Mouse (Mus musculus) hindbrain, postnatal 0 days (tissue): ENCODE data around the gene Rfxap. TPM values are rescaled to one million over a fixed set of nuclear protein-coding genes. Genes with fewer than 3 reads are reported as not detected.
A peak's percentile ranks its signal among the peaks of the same experiment; 100 is the strongest.
"Not testable (repeated sequence)": the region's sequence is repeated elsewhere in the genome, so short reads cannot be mapped to it uniquely, and the experiment has no call there.

ENCODE experiments used
- ATAC-seq: fragments of 200-750 bp; cut with Nextera tagmentation; 2 replicates; pipeline ENCODE4 v1.8.0; 2017; ENCODE audit warnings: mild to moderate bottlenecking, moderate TSS enrichment, moderate library complexity
- DNase-seq: peaks from one replicate; pipeline ENCODE4 v3.0.0-alpha.2; 2015; ENCODE audit warnings: low spot score
- H3K27ac ChIP-seq: fragments of 300-500 bp; sonication (generic); 2 replicates; pipeline ENCODE4 v1.5.1; 2014; ENCODE audit warnings: mild to moderate bottlenecking
- H3K27me3 ChIP-seq: fragments of 300-500 bp; sonication (generic); 2 replicates; pipeline ENCODE4 v1.6.1; 2014; ENCODE audit warnings: low read length, mixed read lengths; ENCODE audit not compliant: insufficient read depth
- H3K36me3 ChIP-seq: fragments of 300-500 bp; sonication (generic); 2 replicates; pipeline ENCODE4 v1.6.1; 2014; ENCODE audit warnings: low read length, mixed read lengths; ENCODE audit not compliant: insufficient read depth
- H3K4me1 ChIP-seq: fragments of 300-500 bp; sonication (generic); 2 replicates; pipeline ENCODE4 v1.6.1; 2014; ENCODE audit warnings: antibody characterized with exemption, low read length, mixed read lengths; ENCODE audit not compliant: insufficient read depth
- H3K4me2 ChIP-seq: fragments of 300-500 bp; sonication (generic); 2 replicates; pipeline ENCODE4 v1.6.1; 2014; ENCODE audit warnings: low read depth, mild to moderate bottlenecking, low read length, moderate library complexity, mixed read lengths
- H3K4me3 ChIP-seq: fragments of 300-500 bp; sonication (generic); 2 replicates; pipeline ENCODE4 v1.5.1; 2014; ENCODE audit warnings: low read length
- H3K9ac ChIP-seq: fragments of 300-500 bp; sonication (generic); replicated peaks from 2 replicates; pipeline ENCODE4 v1.6.1; 2014; ENCODE audit warnings: mild to moderate bottlenecking, low read length, moderate library complexity, mixed read lengths
- H3K9me3 ChIP-seq: fragments of 300-500 bp; sonication (generic); 2 replicates; pipeline ENCODE4 v1.6.1; 2016; ENCODE audit warnings: low read length, mixed read lengths
- CTCF ChIP-seq: IDR thresholded peaks from 2 replicates; pipeline ENCODE4 v1.5.1; 2016; ENCODE audit warnings: antibody characterized with exemption, control low read depth, low read depth
- WGBS: fragments of 180-500 bp; shearing (Covaris S2); extraction: QIAGEN DNeasy Blood & Tissue Kit; methylation state at CpG from one replicate; pipeline ENCODE4 v1.1.7; 2014; 5-methylcytosine and 5-hydroxymethylcytosine counted together
- polyA plus RNA-seq: library from polyadenylated mRNA; unstranded; fragments of >200 nt; fragmentation: Nextera tagmentation; extraction: Ambion mirVana; gene quantifications from 2 replicates; pipeline ENCODE4 v1.2.1, GENCODE M21; 2015
- total RNA-seq: library from RNA; depleted of rRNA; stranded (reverse); fragments of >200 nt; gene quantifications from 2 replicates; pipeline ENCODE4 v1.2.3, GENCODE M21; 2014

The Rfxap gene
- total and polyA plus RNA-seq, 2 experiments from 2014 or later = 33.9 to 49.7 TPM

DNA sequence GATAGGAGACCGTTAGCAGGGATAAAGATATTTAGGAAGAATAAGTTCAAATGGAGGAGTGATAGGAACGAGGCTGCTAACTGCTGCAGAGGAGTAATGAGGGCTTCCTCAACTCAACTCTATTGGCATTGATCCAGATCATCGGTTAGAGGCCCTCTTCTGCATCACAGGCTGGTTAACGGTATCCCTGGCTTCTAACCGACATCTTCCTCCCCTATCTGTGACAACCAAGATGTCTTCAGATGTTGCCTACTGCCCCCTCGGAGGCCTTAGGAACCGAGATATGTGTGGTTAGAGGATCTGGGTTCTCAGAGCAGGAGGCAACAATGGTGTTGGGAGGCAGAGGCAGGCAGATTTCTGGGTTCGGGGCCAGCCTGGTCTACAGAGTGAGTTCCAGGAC lies 39.0 kb downstream of the Rfxap start:
- 88% methylated on average over 8 of the region's 8 CpGs for WGBS
- Histone ChIP-seq H3K4me1 (no peaks in the 10 kb centered on the region), H3K36me3 (no peaks in the 10 kb centered on the region), H3K9ac (no peak overlapping the region), H3K27ac (no peak overlapping the region), H3K27me3 (no peaks in the 10 kb centered on the region), H3K4me2 (no peak overlapping the region), H3K9me3 (no peaks in the 10 kb centered on the region), H3K4me3 (no peak overlapping the region)
- ATAC-seq (no peak), DNase-seq (no peak)
- TF ChIP-seq CTCF = no peak

- no peak for ATAC-seq
- Histone ChIP-seq H3K9me3 (no peaks in the 10 kb centered on the region), H3K4me3 (no peak overlapping the region), H3K9ac (no peak overlapping the region), H3K4me2 (no peak overlapping the region), H3K27me3 (no peaks in the 10 kb centered on the region), H3K27ac (no peak overlapping the region), H3K4me1 (no peaks in the 10 kb centered on the region), H3K36me3 (no peaks in the 10 kb centered on the region)
- 87% methylated on average over 5 of the region's 5 CpGs for WGBS
- no peak for TF ChIP-seq CTCF
- DNase-seq = no peak
Observed at GRCm38 (mm10) chr3:54766811-54767210, 40.8 kb downstream of the Rfxap start.

GRCm38 (mm10) chr3:54766034-54766433 lies 41.6 kb downstream of the Rfxap start:
- H3K4me1 ChIP-seq = no peaks in the 10 kb centered on the region
- TF ChIP-seq CTCF = no peak
- H3K36me3 ChIP-seq = no peaks in the 10 kb centered on the region
- no peak overlapping the region for H3K4me2 ChIP-seq
- no peak for ATAC-seq
- no peaks in the 10 kb centered on the region for H3K27me3 ChIP-seq
- no peak for DNase-seq
- no peak overlapping the region for H3K27ac ChIP-seq
- H3K4me3 ChIP-seq = no peak overlapping the region
- 78% methylated on average over 14 of the region's 14 CpGs for WGBS
- H3K9me3 ChIP-seq = no peaks in the 10 kb centered on the region
- no peak overlapping the region for H3K9ac ChIP-seq

- not testable (repeated sequence) for ATAC-seq, H3K4me2 ChIP-seq, H3K9me3 ChIP-seq, H3K4me1 ChIP-seq, H3K4me3 ChIP-seq, H3K27ac ChIP-seq, H3K9ac ChIP-seq, H3K36me3 ChIP-seq, DNase-seq, H3K27me3 ChIP-seq
- peak; percentile 41 for TF ChIP-seq CTCF
- 90% methylated on average over 6 of the region's 6 CpGs for WGBS
Observed at GRCm38 (mm10) chr3:54765521-54765920, 42.1 kb downstream of the Rfxap start.

- Histone ChIP-seq H3K4me2 (peak overlapping the region; percentile 48), H3K9ac (no peak overlapping the region), H3K4me3 (peak overlapping the region; percentile 25), H3K27ac (peak overlapping the region; percentile 45; the same call in 1 of the 2 replicates), H3K36me3 (no peaks in the 10 kb centered on the region), H3K27me3 (no peaks in the 10 kb centered on the region), H3K9me3 (no peaks in the 10 kb centered on the region), H3K4me1 (no peaks in the 10 kb centered on the region)
- peak; percentile 97 for ATAC-seq
- 39% methylated on average over 18 of the region's 18 CpGs for WGBS
- no peak for TF ChIP-seq CTCF
- peak; percentile 80 for DNase-seq
Observed at GRCm38 (mm10) chr3:54764418-54764817, 43.2 kb downstream of the Rfxap start.

GRCm38 (mm10) chr3:54761258-54761657 lies 46.3 kb downstream of the Rfxap start:
- no peak for TF ChIP-seq CTCF
- Histone ChIP-seq H3K36me3 (no peaks in the 10 kb centered on the region), H3K4me1 (no peaks in the 10 kb centered on the region), H3K4me3 (no peak overlapping the region), H3K27ac (no peak overlapping the region), H3K4me2 (no peak overlapping the region), H3K27me3 (no peaks in the 10 kb centered on the region), H3K9me3 (no peaks in the 10 kb centered on the region), H3K9ac (no peak overlapping the region)
- DNase-seq (no peak), ATAC-seq (no peak)
- WGBS = 74% methylated on average over 1 of the region's 1 CpGs

DNA sequence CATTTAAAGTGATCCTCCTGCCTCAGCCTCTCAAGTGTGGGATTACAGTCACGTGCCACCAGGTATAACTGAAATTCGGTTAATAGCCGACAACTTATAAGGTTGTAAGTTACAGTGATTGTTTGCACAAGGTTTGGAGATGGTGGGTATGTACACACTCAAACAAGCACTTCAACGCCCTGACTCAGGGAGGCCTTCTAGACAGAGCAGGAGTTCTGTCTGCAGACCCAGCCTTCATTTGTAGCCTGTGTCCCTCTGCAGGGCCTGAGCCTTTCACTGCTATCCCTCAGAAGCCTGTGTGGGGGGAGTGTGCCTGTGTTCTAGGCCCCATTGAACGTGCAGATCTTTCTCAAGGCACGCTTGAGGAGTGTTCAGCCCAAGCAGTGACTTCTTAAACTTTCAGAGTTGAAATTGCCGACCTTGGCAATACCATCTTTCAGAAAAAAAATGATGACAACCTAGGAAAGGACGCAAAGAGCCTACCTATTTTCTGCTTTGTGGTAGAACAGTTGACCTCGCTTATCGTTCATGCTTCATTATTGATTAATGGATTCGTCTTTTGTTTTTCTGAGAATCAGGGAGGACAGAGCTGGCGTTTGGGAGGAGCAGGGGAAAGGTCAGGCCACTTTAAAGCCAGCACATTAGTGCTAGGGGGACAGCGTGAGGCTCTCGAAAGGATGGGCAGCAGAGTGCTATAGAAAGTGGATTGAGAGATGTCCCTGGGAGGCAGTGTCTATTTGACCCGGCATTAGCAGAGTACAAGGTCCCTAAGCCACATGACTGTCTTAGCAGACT lies 47.1 kb downstream of the Rfxap start:
- 47% methylated on average over 15 of the region's 15 CpGs for WGBS
- no peaks in the 10 kb centered on the region for H3K9me3 ChIP-seq
- ATAC-seq = no peak

More for the DNA sequence above, 47.1 kb downstream of the Rfxap start:
- Histone ChIP-seq H3K27ac (no peak overlapping the region), H3K36me3 (no peaks in the 10 kb centered on the region), H3K9ac (no peak overlapping the region), H3K4me3 (no peak overlapping the region), H3K27me3 (no peaks in the 10 kb centered on the region), H3K4me1 (no peaks in the 10 kb centered on the region), H3K4me2 (no peak overlapping the region)
- no peak for TF ChIP-seq CTCF
- DNase-seq = no peak
